ENCODE assay signal across 8 mouse cellular contexts in genomic region chr2:92954404-92955114, GRCm38 (mm10). TPM values are rescaled to one million over a fixed set of nuclear protein-coding genes. Genes with fewer than 3 reads are reported as not detected.
A peak's percentile ranks its signal among the peaks of the same experiment; 100 is the strongest.
DNase-seq lines count a peak whose midpoint lies in the region; ATAC-seq lines count a peak whose summit lies in the region.

No protein-coding gene starts in this region.

- no peaks in the 10 kb centered on the region for H3K4me1 ChIP-seq in midbrain, embryonic 14.5 days (ENCODE audit: control insufficient read depth, insufficient read depth, low read length)
- H3K4me1 ChIP-seq in midbrain, embryonic 16.5 days (ENCODE audit: control insufficient read depth, insufficient read depth, low read length) = no peaks in the 10 kb centered on the region

- no peaks in the 10 kb centered on the region for H3K27me3 ChIP-seq in midbrain, embryonic 14.5 days (ENCODE audit: control insufficient read depth, insufficient read depth, low read length)
- H3K27me3 ChIP-seq in midbrain, embryonic 16.5 days (ENCODE audit: control insufficient read depth, insufficient read depth, low read depth, low read length) = no peaks in the 10 kb centered on the region

- H3K27ac ChIP-seq in midbrain, embryonic 14.5 days (replicated peaks; ENCODE audit: low read depth, low read length) = no peak overlapping the region
- no peak overlapping the region for H3K27ac ChIP-seq in midbrain, embryonic 16.5 days (ENCODE audit: low read length)

- H3K4me3 ChIP-seq in midbrain, embryonic 14.5 days (replicated peaks; ENCODE audit: low read depth, low read length) = no peak overlapping the region
- no peak overlapping the region for H3K4me3 ChIP-seq in midbrain, embryonic 16.5 days (ENCODE audit: low read depth, low read length)

- H3K9ac ChIP-seq in midbrain, embryonic 14.5 days (replicated peaks; ENCODE audit: low read length) = no peak overlapping the region
- no peak overlapping the region for H3K9ac ChIP-seq in midbrain, embryonic 16.5 days (ENCODE audit: low read depth, low read length)

- peak; percentile 79 for DNase-seq in midbrain, embryonic 14.5 days
- peak; percentile 71 for DNase-seq in adrenal gland, adult 2 months
- peak; percentile 87 for DNase-seq in embryo, embryonic 10 days (ENCODE audit: low spot score)
- DNase-seq in heart, postnatal 4 days = peak; percentile 83
- peak; percentile 72 to 80 for DNase-seq in left cerebral cortex, postnatal 36 days (ENCODE audit: low spot score in 2 of 2)
- peak; percentile 51 for DNase-seq in retina, postnatal 7 days (ENCODE audit: low read depth, low spot score)

- no peak for ATAC-seq in midbrain, embryonic 14.5 days (ENCODE audit: low FRiP score, low TSS enrichment)
- no peak for ATAC-seq in midbrain, embryonic 16.5 days
- ATAC-seq in monocyte, adult 5-6 weeks (replicated peaks; ENCODE audit: insufficient number of reproducible peaks, low FRiP score, low TSS enrichment, poor library complexity, severe bottlenecking) = no peak

- 42% methylated on average over 11 of the region's 11 CpGs for WGBS in midbrain, embryonic 14.5 days
- WGBS in midbrain, embryonic 16.5 days = 43% methylated on average over 11 of the region's 11 CpGs

- H3K4me2 ChIP-seq in midbrain, embryonic 14.5 days (ENCODE audit: low read length) = no peak overlapping the region
- H3K4me2 ChIP-seq in midbrain, embryonic 16.5 days (ENCODE audit: low read length) = no peak overlapping the region

- peaks cover 5% of the 10 kb centered on the region; the same call in 1 of the 2 replicates for H3K36me3 ChIP-seq in midbrain, embryonic 14.5 days (ENCODE audit: control insufficient read depth, insufficient read depth, low read length)
- H3K36me3 ChIP-seq in midbrain, embryonic 16.5 days (ENCODE audit: control insufficient read depth, insufficient read depth, low read length) = no peaks in the 10 kb centered on the region

- intact Hi-C loops in left cerebral cortex, postnatal 36 days (cut with DNase I) = loop anchor here (2.0 to 5.0 kb wide), 2 partner anchors 37 to 50 kb away; partner anchors contain the start of gene Syt13

- no peaks in the 10 kb centered on the region for H3K9me3 ChIP-seq in midbrain, embryonic 14.5 days (ENCODE audit: control insufficient read depth, low read length)
- H3K9me3 ChIP-seq in midbrain, embryonic 16.5 days (replicated peaks; ENCODE audit: control insufficient read depth, low read length, poor library complexity, severe bottlenecking) = peaks cover 2% of the 10 kb centered on the region; the same call in 1 of the 2 replicates

RNA-seq across cellular contexts. Expression of gene Syt13, which starts 39.7 kb away (rescaled TPM):
- polyA plus RNA-seq in midbrain, embryonic 14.5 days (2014; fragmentation: Nextera tagmentation; extraction: Ambion mirVana) = 44.9 and 48.9 TPM in 2 replicates
- 112 and 145 TPM in 2 replicates for polyA plus RNA-seq in midbrain, embryonic 16.5 days (2015; fragmentation: Nextera tagmentation; extraction: Ambion mirVana)
- 1 to 10 TPM in 1 of 2 experiments, under 1 TPM in 1; 0.89 to 1.6 TPM for total RNA-seq in adrenal gland, adult 2 months (2021)
- 0.15 and 0.30 TPM in 2 replicates for polyA plus RNA-seq in adrenal gland, adult 2 months (2012; rRNA removed)
- under 1 TPM; 0.17 to 0.41 TPM for total RNA-seq in heart, postnatal 4 days (2021)
- 100 to 1,000 TPM; 174 to 218 TPM for total RNA-seq in left cerebral cortex, postnatal 36 days (2021)
- 0.58 TPM in 1 of 3 replicates, not detected in the others for total RNA-seq in monocyte, adult 5-6 weeks (2017)

Comparison
In these comparisons a context has a peak if more than half of its experiments do, and no peak if none do; other contexts are left out.
1. RNA of gene Syt13, which starts 39.7 kb away (total RNA-seq): 174 to 218 TPM in left cerebral cortex, postnatal 36 days; 0.89 to 1.6 TPM in adrenal gland, adult 2 months, 0.17 to 0.41 TPM in heart, postnatal 4 days and 0.58 TPM in monocyte, adult 5-6 weeks; every median in the first group is over 10 times any median in the second.
2. Peak in every context shown above with its lines, with median percentiles within 50 percentile points of each other: DNase-seq.